Mouse (Mus musculus) embryo, embryonic 11.5 days (tissue): ENCODE results near the gene Mgmt.

Source experiments
- DNase-seq: peaks from one replicate; pipeline ENCODE4 v3.0.0-alpha.2; 2012; ENCODE audit warnings: low read depth, low spot score

Mgmt gene

DNA sequence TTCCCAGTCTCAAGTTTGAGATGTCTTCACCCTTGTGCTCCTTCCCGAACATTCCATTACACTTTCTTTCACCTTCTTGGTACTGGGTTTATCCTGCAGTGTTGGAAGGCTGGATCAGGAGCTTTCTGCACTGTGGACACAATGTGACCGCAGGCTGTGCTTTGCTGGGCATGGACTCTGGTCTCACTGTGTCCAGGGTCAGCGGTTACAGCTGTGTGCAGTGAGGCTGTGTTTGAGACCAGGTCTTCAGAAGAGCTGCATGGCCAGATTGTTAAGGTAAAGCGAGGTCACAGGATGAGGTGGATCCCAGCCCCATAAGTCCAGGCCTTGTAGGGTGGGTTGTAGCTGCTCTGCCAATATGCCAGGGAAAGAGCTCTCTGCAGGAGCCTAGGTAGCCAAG lies 18.5 kb downstream of the Mgmt start:
- no peak for DNase-seq

DNA sequence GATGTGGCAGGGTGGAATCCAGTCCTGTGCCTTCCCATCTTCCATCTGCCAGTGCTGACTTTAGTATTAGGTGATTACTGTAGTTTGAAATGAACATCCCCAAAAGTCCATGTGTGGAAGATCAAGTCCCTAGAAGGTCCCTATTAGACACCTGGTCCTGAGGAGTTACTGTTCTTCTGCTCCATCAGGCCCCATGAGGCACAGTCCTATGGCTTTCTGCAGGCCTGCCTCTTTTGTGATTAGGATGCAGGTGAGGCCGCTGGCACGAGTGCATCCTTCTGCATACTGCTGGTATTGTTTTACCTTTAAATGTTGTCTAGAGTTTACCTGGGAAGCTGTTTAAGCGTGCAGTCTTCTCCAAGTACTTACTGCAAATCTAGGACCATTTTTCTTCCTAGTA lies 21.6 kb downstream of the Mgmt start:
- DNase-seq, result no peak

DNA sequence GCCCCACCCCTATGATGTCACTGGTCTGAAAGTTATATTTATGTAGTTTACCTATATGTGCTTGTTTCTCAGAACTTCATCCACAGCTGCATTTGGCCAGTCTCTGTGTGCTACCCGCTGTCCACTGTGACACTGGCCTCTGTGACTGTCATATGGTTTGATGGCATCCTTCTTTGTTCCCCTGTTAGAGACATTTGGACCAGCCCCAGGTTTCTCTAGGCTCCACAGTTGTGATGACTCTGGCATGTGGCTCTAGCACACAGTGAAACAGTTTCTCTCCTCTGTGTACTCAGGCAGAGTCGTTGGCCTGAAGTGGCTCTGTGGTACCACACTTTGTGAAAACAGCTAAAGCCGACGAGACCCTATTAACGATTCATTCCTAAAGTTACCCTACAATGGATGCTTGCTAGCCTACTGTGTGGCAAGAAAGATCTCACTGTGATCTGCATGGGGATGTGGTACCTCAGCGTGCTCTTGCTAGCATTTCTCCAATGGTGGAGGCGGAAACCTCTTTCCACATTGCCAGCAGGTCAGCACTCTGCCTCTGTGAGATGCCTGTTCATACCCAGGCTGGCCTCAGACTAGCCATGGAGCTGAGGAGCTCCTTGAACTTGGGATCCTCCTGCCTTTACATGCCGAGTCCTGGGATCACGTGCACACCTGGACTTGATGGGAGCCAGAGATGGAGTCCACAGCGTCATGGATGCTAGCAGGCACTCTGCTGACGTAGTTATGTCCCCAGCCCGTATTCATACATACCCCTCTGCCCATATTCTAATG lies 26.8 kb downstream of the Mgmt start:
- DNase-seq, result no peak

DNA sequence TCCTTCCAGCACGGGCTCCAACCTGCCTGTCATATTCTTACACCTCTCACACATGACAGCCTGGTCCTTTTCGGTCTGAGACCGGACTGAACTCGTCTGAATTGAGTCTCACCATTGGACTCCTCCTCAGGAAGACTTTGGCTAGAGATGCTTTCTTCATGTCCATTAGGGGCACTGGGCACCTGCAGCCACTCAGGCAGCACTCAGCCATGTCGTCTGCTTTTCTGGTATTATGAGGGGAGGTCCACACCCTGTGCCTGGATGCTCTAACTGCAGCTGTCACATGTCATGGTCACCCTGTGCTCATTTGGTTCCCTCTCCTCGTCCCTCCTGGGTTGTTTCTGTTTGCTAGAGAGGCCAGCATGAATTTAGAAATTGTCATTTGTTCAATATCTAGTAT lies 27.8 kb downstream of the Mgmt start:
- DNase-seq, result no peak

DNA sequence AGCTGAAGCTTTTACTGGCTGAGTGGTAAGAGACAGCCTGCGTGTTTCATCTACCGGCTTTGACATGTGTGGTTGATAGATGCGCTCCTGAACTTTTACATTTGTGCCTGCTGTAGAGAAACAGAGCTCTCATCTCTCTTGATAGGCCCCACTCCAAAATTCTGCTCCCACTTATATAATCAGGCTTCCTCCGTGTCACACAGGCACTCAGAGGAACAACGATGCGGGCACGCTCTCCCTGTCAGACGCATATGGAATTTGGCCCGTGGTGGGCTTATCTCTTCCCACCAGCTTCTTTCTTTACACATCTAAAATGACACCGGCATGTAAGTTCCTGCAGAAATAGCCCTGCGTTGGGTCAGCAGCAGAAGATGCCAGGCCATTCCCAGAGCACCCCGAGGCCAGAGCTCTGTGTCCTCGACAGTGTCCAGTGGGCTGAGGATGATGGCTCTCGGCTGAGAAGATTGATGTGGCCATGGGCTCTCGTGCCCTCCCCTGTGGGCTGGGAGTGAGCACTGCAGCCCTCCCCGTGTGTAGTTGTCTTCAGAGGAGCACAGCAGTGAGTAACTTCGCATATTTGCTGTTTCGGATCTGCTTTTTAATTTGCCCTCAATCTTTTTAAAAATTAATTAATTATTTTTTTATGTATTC lies 30.3 kb downstream of the Mgmt start:
- DNase-seq, result no peak

DNA sequence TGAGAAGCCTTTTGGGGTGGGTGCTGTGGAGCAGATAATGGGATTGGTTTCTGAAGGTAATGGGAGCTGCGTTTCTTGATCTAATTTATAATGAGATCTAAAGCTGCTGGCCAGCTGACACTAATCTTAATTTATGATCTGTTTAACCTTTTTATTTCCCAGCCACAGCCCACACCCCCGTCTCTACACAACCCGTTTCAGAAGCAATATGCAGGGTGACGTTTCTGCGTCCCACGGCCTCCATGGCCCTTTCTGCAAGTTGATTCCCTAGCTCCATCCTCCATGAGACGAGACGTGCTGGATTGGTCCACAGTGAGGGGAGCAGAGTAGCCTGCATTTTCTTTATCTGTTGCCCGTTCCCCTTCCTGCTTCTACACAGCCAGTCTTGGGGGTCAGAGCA lies 31.8 kb downstream of the Mgmt start:
- DNase-seq, result no peak

DNA sequence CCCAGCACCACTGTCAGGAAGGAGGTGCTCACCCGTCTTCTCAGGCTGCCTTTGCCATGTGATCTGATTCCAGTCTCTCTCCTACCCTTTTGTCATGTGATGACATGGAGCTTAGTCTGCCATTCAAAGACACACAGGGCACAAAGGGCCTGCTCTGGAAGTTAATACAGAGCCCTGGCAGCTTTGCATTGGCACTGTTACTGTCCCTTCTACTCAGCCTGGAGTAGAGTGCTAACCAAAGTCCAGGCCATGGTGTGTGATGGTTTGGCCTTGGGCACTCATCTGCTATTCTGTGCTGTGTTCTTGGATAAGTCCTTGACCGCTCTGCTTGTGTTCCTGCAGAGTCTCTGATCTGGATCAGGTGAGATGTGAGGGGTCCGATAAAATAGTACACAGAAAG lies 36.0 kb downstream of the Mgmt start:
- DNase-seq, result no peak

DNA sequence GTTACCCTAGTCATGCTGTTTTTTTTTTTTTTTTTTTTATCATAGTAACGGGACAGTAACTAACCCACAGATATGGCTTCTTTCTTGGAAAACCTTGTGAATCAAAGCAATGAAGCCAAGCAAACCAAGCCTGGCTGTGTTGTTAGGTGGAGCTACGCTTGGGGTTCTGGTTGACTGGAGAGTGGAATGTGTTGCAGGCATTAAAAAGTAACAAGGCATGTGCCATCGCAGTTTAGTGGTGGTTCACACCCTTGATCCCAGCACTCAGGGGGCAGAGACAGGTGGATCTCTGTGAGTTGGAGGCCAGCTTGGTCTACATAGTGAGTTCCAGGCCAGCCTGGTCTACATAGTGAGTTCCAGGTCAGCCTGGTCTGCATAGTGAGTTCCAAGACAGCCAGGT lies 39.0 kb downstream of the Mgmt start:
- DNase-seq, result no peak

DNA sequence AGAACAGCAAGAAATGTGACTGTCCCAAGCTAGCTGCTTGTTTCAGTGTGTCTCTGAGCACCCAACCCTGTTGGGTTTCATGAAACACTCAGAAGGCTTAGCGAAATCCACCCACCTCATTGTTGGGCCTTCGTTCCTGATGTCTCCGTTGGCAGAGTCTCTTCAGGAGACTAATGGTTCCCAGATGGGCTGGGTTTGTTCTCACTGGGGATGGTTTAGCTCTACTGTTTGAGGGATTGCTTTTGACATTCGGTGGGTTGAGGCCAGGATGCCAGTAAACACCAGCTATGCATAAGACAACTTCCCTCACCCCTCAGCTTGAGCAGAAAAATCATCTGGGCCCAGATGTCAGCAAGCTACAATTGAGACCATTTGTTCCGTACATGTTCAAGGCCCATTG lies 39.9 kb downstream of the Mgmt start:
- no peak for DNase-seq

DNA sequence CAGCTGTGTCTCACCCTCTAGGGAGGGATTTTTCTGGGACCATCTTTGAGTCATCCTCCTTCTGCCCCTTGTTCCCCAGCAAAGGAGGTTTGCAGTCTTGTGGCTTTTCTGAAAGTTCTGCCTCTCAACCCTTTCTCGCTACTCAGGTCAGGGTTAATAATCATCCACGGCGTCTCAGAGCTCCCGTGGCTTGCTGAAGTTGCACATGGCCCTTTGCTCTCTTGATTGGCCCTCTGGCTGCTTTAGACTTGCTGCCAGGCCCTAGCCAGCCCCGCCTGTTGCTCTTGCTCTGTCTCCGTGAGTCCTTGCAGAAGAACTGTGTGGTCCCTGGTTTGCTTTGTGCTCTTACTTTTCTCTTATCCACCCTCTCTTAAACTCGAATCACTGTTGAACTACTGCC lies 40.4 kb downstream of the Mgmt start:
- no peak for DNase-seq

DNA sequence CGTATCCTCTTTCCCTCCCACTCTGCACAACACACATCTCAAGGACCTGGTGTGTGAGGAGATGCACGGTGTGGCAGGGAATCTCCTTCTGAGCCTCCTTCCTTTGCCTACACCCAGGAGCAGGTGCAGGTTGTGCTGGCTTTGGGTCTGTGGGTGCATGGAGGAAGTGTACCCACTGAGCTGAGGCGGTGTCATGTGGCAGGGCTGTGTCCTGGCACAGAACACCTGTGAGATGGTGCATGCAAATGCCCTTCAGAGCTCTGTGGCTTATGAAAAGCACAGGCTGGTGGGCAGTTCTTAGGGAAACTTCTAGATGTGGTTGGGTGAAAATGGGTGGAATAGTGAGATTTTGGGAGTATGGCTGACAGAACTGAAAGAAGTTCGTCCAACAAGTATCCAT lies 44.0 kb downstream of the Mgmt start:
- DNase-seq, result no peak

DNA sequence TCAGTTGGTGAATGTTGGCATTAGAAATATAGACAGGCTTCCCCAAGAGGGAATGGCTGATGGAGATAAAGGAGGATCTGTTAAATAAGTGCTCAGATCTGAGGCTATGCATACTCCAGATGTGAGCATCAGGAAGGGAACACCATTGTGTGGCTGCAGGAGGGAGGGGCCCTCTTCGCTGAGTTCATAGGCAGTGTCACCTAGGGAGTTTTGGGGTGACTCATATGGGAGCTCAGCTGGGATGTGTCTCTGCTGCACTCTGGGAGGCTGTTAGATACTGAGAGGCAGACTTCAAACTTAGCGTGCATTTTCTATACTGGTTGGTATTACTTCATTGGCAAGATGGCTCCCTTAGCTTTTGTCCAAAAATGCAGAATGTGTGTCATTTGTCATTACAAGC lies 48.0 kb downstream of the Mgmt start:
- no peak for DNase-seq

DNA sequence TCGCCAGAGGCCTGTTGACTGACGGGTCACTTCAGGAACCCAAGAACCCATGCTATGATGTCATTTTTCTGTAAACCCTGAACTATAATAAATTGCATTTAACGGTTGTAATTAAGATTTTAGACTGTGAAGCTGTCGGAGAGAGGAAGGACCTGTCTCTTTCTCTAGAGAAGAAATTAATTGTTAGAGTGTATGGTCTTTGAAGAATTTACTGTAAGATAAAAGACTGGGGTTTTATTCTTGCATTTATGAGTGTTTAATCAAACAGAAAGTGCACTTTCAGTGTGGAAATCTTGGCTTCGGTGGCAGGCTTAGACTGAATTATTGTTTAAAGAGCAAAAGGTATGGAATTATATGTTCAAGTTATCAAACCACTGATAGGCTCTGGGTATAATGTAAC lies 49.5 kb downstream of the Mgmt start:
- no peak for DNase-seq

DNA sequence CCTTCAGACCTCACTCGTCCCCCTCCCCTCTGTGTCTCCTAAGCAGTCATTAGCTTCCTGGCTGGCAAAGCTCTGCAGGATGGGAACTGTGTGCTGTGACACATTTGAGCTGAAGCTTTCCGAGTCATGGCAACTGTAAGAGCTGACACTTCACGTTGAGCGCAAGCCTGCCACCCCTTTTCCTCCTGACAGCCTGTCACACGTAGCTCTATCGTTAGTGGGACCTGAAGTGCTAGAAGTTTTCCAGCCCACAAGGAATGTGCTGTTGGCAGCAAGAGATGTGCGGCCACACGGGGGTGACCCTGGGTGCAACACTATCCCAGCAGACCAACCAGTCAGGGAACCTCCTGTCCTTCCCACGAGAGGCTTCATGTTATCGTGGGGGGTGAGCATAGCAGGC lies 51.3 kb downstream of the Mgmt start:
- no peak for DNase-seq

DNA sequence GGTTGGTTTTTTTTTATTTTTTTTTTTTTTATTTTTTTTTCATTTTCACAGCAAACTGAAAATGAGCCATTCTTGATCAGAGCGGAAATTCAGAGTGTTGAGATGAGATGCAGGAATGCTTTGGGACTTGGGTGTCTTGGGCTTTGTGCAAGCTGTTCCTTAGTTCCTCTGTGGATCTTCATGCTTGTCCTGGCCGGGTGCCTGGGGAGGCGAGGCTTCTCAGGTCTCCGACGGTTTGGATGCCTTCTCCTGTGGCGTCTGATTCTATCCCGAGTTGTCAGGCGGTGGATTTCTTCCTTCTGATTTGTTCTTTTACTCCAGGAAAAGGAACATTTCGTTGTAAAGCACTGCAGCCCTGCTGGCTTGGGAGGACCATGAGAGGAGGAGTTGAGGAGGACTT lies 51.7 kb downstream of the Mgmt start:
- no peak for DNase-seq

DNA sequence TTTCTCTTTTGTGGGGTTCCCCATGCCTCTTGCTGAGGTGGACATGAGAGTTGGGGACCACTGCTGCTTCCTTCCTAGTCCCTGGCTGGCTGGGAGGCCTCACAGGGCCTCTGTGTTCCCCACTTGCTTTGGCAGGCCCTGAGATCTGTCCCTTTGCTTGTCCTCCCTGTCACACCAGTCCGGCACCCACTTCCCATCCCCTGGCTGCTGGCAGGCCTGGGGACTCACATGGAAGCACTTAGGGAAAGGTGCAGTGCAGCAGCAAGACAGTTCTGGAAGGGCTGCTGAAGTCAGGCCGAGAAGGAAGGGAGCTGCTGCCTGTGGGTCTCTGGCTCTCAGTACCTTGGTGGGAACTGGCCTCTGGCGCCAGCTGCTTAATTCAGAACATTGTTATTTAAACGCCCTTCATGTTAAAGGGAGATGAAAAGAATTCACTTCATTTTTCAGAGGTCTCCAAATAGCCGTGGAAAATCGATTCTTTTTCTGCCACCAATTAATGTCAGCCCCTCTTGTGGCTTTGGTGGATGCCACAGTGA lies 53.9 kb downstream of the Mgmt start:
- no peak for DNase-seq

DNA sequence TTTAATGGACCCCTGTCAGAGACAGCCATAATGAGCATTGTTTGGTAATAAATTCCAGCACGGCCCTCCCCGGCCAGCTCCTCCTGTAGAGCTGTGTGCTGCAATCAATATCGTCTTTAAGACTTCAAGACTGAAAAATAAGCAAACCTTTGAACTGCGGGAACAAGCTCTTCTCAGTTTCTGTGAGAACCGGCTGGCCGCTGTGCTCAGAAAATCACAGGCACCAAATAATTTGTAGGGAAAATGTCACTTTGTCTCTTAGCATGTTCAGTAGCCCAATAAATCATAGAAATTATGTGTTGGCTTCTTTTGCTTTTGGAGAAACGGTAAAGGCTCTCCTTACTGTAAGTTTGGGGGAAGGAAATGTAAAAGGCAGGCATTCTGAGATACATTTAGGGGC lies 58.2 kb downstream of the Mgmt start:
- DNase-seq, result no peak

DNA sequence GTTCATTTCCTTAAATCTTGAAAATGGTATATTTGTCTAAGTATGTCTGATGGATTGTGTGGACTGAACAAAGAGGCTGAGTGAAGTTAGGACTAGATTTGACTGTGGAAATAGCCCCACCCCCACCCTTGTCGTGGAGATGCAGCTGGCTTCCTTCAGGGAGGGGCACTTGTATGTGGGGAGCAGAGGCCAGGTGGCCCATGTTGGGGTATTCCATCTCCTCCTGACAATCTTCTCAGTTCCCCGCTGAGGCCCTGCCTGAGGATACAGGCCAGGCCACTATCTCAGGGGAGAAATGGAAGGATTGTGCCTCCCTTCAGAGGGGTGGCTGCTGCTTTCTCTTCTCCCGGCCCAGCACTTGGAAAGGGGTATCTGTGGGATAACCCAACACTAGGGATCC lies 58.8 kb downstream of the Mgmt start:
- no peak for DNase-seq

DNA sequence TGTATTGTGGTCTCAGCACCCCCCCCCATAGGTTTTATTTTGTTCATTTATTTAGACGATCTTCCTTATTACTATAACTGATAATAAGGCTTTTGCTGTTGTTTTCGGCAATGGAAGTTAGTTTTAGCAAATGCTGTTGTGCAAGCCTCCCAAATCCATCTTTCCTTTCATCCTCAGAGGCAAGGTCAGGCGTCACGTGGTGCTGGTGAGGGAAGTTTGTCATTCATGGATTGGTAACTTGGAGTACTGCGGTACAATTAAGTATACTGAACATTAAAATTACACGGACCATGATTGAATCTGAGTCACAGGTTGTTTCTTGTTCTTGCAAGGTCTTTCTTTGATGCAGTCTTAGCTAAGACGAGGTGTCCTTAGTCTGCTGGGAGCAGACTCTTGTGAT lies 77.9 kb downstream of the Mgmt start:
- no peak for DNase-seq

DNA sequence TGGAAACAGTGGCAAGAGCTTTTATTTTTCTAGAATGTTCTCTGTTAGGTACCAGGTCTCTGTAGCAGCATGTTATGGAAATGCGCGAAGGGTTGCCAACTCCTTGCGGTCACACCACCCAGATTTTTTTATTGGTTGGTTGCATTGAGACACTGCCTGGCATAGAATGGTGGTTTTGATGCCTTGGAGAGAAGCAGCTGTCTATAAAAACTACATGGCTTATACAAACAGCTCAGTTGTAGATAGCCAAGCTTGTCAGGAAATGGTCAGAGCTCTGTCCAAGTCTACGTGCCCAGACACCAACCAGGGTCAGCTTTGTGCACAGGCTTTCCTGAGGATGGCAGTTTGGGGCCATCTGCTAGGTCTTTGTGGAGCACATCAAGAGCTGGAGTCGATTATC lies 80.6 kb downstream of the Mgmt start:
- DNase-seq, result no peak

DNA sequence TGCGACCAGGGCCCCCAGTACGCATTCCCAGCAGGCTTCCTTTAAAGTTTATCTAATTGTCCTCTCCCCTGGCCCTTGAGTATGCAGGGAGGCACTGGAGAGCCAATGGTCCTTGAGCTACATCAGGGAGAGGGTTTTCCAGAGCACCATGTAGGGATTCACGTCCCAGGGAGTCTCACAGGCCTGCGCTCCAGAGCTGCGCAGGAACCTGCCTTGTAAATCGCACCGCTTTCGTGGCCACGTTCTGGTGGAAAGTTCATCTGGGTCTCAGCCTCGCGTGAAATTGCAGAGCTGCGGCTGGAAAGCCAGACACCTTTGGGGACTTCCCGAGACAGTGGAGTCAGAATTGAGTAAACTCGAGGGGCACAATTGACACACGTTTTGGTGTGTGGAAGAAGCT lies 103.0 kb downstream of the Mgmt start:
- no peak for DNase-seq

DNA sequence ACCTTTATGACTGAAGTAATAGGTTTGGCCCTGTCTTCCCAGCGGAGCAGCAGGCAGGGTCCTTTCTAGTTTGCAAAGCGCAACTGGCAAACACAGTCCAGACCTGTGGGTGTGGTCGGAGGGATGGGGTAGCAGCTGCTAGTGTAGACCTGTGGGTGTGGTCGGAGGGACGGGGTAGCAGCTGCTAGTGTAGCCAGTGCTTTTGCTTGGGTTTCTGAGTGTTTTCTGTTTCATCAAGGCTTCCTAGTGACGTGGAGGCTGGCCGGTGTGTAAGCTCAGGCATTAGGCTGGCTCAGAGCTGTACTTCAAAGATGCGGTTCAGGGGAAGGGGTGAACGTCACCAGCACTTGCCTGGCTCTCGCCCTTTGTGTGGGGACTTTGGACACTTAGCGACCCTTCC lies 106.3 kb downstream of the Mgmt start:
- no peak for DNase-seq

DNA sequence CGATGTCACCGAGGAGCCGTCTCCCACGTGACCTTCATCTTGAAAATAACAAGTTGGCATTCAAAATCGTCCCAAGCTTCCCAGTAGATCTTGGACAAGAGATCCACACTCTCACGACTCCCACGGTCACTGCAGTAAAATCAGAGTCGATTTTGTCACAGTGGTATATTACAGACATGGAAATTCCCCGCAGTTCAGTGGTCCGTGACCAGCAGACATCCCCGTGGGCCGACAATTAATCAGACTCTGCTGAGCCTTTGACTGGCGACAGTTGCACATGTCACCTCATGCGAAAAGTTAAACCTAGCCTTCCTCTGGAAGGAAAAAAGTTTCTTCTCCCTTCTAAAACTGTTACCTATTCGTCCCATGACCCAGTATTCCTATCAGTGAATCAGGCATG lies 106.8 kb downstream of the Mgmt start:
- DNase-seq, result no peak
